Mouse (Mus musculus): ENCODE measurements around the gene Epha4. TPM values are rescaled to one million over a fixed set of nuclear protein-coding genes. Genes with fewer than 3 reads are reported as not detected.

Epha4 gene
- polyA plus RNA-seq, 1 experiment from 2014 or later: 37.3 TPM

DNA sequence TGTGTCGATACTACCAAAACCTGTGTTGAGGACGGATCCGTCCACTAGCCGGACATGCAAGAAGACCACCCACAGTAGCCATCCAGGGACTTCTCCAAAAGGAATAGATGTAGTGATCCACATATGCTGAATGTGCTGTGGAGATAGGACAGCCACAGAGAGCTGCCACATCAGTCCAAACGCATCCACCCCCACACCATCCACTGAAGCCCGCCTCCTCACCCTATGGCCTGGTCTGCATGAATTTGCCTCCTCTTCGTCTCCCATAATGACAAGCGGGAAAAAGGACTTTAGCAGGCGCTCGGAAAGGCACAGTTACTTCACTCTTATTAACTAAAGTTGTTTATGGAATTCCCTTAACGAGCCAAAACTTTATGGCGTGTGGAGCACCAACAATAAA is 68.5 kb downstream of the Epha4 start:
- Histone ChIP-seq H3K4me2 (no peak overlapping the region), H3K4me1 (replicated peaks) (peaks cover 38% of the 10 kb centered on the region), H3K27ac (no peak overlapping the region; the same call in 1 of the 2 replicates), H3K9ac (no peak overlapping the region), H3K36me3 (no peaks in the 10 kb centered on the region), H3K27me3 (no peaks in the 10 kb centered on the region), H3K9me3 (no peaks in the 10 kb centered on the region), H3K4me3 (no peak overlapping the region)
- WGBS: 74% methylated on average over 12 of the region's 12 CpGs
- ATAC-seq (ENCODE audit: low FRiP score): no peak

DNA sequence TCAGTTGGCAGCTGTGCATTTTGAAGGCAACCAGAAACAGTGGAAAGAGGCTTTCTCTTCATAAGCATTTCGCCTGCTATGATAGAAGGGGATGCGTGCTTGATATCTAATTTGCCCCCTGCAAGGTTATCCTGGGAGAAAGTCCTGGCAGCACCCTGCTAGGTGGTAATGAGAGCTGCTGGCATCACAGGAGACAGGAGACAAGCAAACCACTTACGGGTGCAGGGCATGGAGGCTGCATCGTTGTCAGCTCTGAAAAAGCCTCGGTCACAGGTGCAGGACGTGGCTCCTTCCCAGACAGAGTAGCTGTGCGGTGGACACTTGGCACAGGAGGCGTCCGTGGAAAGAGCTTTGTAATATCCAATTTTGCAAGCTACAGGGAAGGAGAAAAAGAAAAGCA is 70.2 kb downstream of the Epha4 start:
- H3K9me3 ChIP-seq: no peaks in the 10 kb centered on the region
- H3K9ac ChIP-seq: no peak overlapping the region
- no peak overlapping the region for H3K4me2 ChIP-seq
- 72% methylated on average over 9 of the region's 9 CpGs for WGBS
- peak overlapping the region; percentile 61 for H3K27ac ChIP-seq
- ATAC-seq (ENCODE audit: low FRiP score): no peak
- no peaks in the 10 kb centered on the region for H3K27me3 ChIP-seq
- H3K4me3 ChIP-seq: no peak overlapping the region
- H3K4me1 ChIP-seq (replicated peaks): peaks cover 54% of the 10 kb centered on the region
- no peaks in the 10 kb centered on the region for H3K36me3 ChIP-seq

GRCm38 (mm10) chr1:77441987-77442386 is 72.9 kb downstream of the Epha4 start:
- Histone ChIP-seq H3K36me3 (no peaks in the 10 kb centered on the region), H3K27me3 (no peaks in the 10 kb centered on the region), H3K9ac (no peak overlapping the region), H3K4me1 (replicated peaks) (peaks cover 70% of the 10 kb centered on the region), H3K4me2 (no peak overlapping the region), H3K4me3 (no peak overlapping the region), H3K9me3 (no peaks in the 10 kb centered on the region), H3K27ac (no peak overlapping the region)
- no peak for ATAC-seq (ENCODE audit: low FRiP score)
- WGBS: 4% methylated on average over 4 of the region's 4 CpGs

GRCm38 (mm10) chr1:77441401-77441800 is 73.5 kb downstream of the Epha4 start:
- Histone ChIP-seq H3K4me1 (replicated peaks) (peaks cover 71% of the 10 kb centered on the region), H3K27ac (no peak overlapping the region), H3K27me3 (no peaks in the 10 kb centered on the region)

DNA sequence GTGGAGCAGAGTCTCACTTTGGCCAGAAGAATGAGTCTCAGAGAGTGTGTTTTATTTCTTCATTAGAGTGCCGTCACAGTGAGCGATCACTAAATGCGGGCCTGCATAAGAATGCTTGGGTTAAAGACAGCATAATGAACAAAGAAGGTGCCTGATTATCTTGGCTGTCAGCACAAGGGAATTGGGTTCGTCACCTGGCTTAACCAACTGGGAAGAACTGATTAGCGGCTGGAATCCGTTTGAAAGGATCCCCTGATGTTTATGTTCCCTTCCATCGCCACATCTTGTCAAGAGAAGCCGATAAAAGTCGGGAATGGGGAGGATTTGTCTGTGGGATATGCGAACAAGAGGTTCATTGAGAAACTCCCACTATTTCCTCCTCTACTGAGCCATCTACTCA is 74.4 kb downstream of the Epha4 start:
- Histone ChIP-seq H3K27ac (0 out of 2 replicates have a peak overlapping the region, but pooled peaks have one; percentile 3), H3K9ac (no peak overlapping the region), H3K4me3 (no peak overlapping the region), H3K4me1 (replicated peaks) (peaks cover 71% of the 10 kb centered on the region), H3K27me3 (no peaks in the 10 kb centered on the region), H3K36me3 (no peaks in the 10 kb centered on the region), H3K4me2 (no peak overlapping the region; the same call in 1 of the 2 replicates), H3K9me3 (no peaks in the 10 kb centered on the region)
- no peak for ATAC-seq (ENCODE audit: low FRiP score)
- WGBS: 11% methylated on average over 10 of the region's 10 CpGs

More at GRCm38 (mm10) chr1:77441401-77441800, 73.5 kb downstream of the Epha4 start:
- H3K9me3 ChIP-seq: no peaks in the 10 kb centered on the region
- ATAC-seq (ENCODE audit: low FRiP score): no peak
- H3K4me2 ChIP-seq: no peak overlapping the region
- H3K9ac ChIP-seq: no peak overlapping the region
- H3K36me3 ChIP-seq: no peaks in the 10 kb centered on the region
- 12% methylated on average over 4 of the region's 4 CpGs for WGBS
- H3K4me3 ChIP-seq: no peak overlapping the region

- 85% methylated on average over 3 of the region's 3 CpGs for WGBS
- Histone ChIP-seq H3K9me3 (no peaks in the 10 kb centered on the region), H3K27me3 (no peaks in the 10 kb centered on the region), H3K9ac (no peak overlapping the region), H3K4me2 (no peak overlapping the region), H3K4me3 (no peak overlapping the region), H3K36me3 (no peaks in the 10 kb centered on the region), H3K27ac (no peak overlapping the region; the same call in 1 of the 2 replicates), H3K4me1 (replicated peaks) (peaks cover 70% of the 10 kb centered on the region)
- no peak for ATAC-seq (ENCODE audit: low FRiP score)
These were observed 75.4 kb downstream of the Epha4 start for GRCm38 (mm10) chr1:77439383-77440074.

DNA sequence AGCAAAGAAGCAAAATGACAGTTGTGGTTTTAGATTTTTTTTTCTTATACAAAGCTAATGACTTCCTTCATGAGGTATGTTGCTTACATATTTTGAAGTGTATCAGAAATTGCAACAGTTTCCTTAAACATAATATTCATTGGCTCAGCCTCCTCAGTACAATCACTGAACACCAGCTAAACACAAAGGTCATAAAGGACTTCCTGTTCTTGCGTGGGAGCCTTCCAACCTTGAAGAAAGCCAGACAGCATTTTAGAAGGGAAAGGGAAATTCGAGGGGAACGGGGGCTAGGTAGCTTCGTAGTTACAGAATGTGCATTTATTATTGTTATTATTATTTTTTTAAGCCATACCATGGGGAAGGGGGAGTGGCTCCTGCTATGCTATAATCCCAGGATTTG is 76.2 kb downstream of the Epha4 start:
- no peak for ATAC-seq (ENCODE audit: low FRiP score)
- Histone ChIP-seq H3K4me1 (replicated peaks) (peaks cover 62% of the 10 kb centered on the region), H3K9me3 (no peaks in the 10 kb centered on the region), H3K4me2 (no peak overlapping the region), H3K27ac (peak overlapping the region; percentile 19; the same call in 1 of the 2 replicates), H3K36me3 (no peaks in the 10 kb centered on the region), H3K9ac (no peak overlapping the region), H3K27me3 (no peaks in the 10 kb centered on the region), H3K4me3 (no peak overlapping the region)
- WGBS: 86% methylated on average over 4 of the region's 4 CpGs

- H3K36me3 ChIP-seq: no peaks in the 10 kb centered on the region
- no peak for ATAC-seq (ENCODE audit: low FRiP score)
- peak overlapping the region; percentile 19 for H3K27ac ChIP-seq
- H3K9ac ChIP-seq: no peak overlapping the region
- H3K27me3 ChIP-seq: no peaks in the 10 kb centered on the region
- no peak overlapping the region for H3K4me3 ChIP-seq
- H3K4me2 ChIP-seq: no peak overlapping the region
- no peaks in the 10 kb centered on the region for H3K9me3 ChIP-seq
- peaks cover 62% of the 10 kb centered on the region for H3K4me1 ChIP-seq (replicated peaks)
- 59% methylated on average over 10 of the region's 10 CpGs for WGBS
These were observed 76.8 kb downstream of the Epha4 start for GRCm38 (mm10) chr1:77437881-77438610.

- no peaks in the 10 kb centered on the region for H3K9me3 ChIP-seq
- H3K27me3 ChIP-seq: no peaks in the 10 kb centered on the region
- H3K36me3 ChIP-seq: no peaks in the 10 kb centered on the region
- ATAC-seq (ENCODE audit: low FRiP score): no peak
- H3K4me2 ChIP-seq: no peak overlapping the region
- 20% methylated on average over 4 of the region's 4 CpGs for WGBS
- H3K4me3 ChIP-seq: no peak overlapping the region
- H3K4me1 ChIP-seq (replicated peaks): peaks cover 50% of the 10 kb centered on the region
- H3K9ac ChIP-seq: no peak overlapping the region
- H3K27ac ChIP-seq: no peak overlapping the region
These were observed 79.8 kb downstream of the Epha4 start for GRCm38 (mm10) chr1:77435045-77435444.

GRCm38 (mm10) chr1:77433148-77433547 is 81.7 kb downstream of the Epha4 start:
- 96% methylated on average over 3 of the region's 3 CpGs for WGBS
- Histone ChIP-seq H3K4me3 (no peak overlapping the region), H3K9me3 (no peaks in the 10 kb centered on the region), H3K27ac (no peak overlapping the region), H3K36me3 (no peaks in the 10 kb centered on the region), H3K27me3 (no peaks in the 10 kb centered on the region), H3K4me2 (no peak overlapping the region), H3K4me1 (replicated peaks) (peaks cover 46% of the 10 kb centered on the region), H3K9ac (no peak overlapping the region)
- no peak for ATAC-seq (ENCODE audit: low FRiP score)

- H3K4me2 ChIP-seq: no peak overlapping the region
- no peaks in the 10 kb centered on the region for H3K27me3 ChIP-seq
- 93% methylated on average over 2 of the region's 2 CpGs for WGBS
These were observed 82.4 kb downstream of the Epha4 start for GRCm38 (mm10) chr1:77432489-77432888.

DNA sequence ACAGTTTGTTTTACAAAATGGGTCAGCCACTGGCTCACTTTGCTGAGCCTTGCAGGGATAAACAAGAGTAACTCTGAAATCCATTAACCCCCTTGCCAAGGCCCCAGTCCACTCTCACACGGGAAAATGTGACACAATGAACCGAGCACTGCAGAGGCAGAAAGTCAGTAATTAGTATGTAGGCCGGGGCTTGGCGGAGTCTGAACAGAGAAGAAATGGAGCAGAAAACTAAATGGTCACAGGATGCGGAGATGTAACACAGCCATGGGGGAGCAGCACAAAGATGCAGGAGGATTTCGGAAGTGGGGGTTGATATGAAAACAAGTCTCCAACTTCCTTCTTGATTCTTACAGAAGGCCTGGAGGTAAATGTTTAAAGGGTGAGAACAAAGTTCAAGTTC is 85.7 kb downstream of the Epha4 start:
- Histone ChIP-seq H3K4me2 (no peak overlapping the region), H3K27me3 (no peaks in the 10 kb centered on the region), H3K4me3 (no peak overlapping the region), H3K9ac (no peak overlapping the region), H3K9me3 (no peaks in the 10 kb centered on the region), H3K36me3 (peaks cover 10% of the 10 kb centered on the region), H3K27ac (peak overlapping the region; percentile 55), H3K4me1 (replicated peaks) (peaks cover 24% of the 10 kb centered on the region)
- WGBS: 33% methylated on average over 6 of the region's 6 CpGs
- ATAC-seq (ENCODE audit: low FRiP score): no peak

More at GRCm38 (mm10) chr1:77432489-77432888, 82.4 kb downstream of the Epha4 start:
- H3K4me3 ChIP-seq: no peak overlapping the region
- no peaks in the 10 kb centered on the region for H3K36me3 ChIP-seq
- H3K4me1 ChIP-seq (replicated peaks): peaks cover 43% of the 10 kb centered on the region
- no peak for ATAC-seq (ENCODE audit: low FRiP score)
- no peaks in the 10 kb centered on the region for H3K9me3 ChIP-seq
- no peak overlapping the region for H3K9ac ChIP-seq
- H3K27ac ChIP-seq: no peak overlapping the region
